Mouse (Mus musculus) limb, embryonic 11.5 days (tissue): Measurements from ENCODE around the gene Trim50. TPM values are rescaled to one million over a fixed set of nuclear protein-coding genes. Genes with fewer than 3 reads are reported as not detected.

Experiments
- microRNA-seq: library from miRNA; unstranded; fragments of <30 nt; microRNA quantifications from one replicate; pipeline ENCODE4, GENCODE M21; 2016
- polyA plus RNA-seq: library from polyadenylated mRNA; unstranded; fragments of >200 nt; fragmentation: Nextera tagmentation; extraction: Ambion mirVana; gene quantifications from 2 replicates; pipeline ENCODE4 v1.2.1, GENCODE M21; 2014

Trim50 gene
- polyA plus RNA-seq, 1 experiment from 2014 or later, result not detected

Small RNA genes lying within 50 kb of the gene (microRNA-seq; reads per million reads assigned to microRNA genes)
- 1.5 reads per million for gene Mir7033

Other genes starting within 250 kb of the Trim50 start
- gene Tbl2, start 203.6 kb upstream of the Trim50 start, polyA plus RNA-seq, result 21.4 and 22.5 TPM in 2 replicates
- gene Bcl7b, start 185.0 kb upstream of the Trim50 start, polyA plus RNA-seq, result 39.5 and 45.6 TPM in 2 replicates
- gene Baz1b, start 166.0 kb upstream of the Trim50 start, polyA plus RNA-seq, result 71.5 and 77.1 TPM in 2 replicates
- gene Fzd9, start 102.1 kb upstream of the Trim50 start, polyA plus RNA-seq, result 3.3 TPM in 2 replicates
- gene Fkbp6, start 3.3 kb upstream of the Trim50 start, polyA plus RNA-seq, result 0.12 and 0.20 TPM in 2 replicates
- gene Nsun5, start 16.7 kb downstream of the Trim50 start, polyA plus RNA-seq, result 31.5 and 36.1 TPM in 2 replicates
- gene Pom121, start 41.3 kb downstream of the Trim50 start, polyA plus RNA-seq, result 21.4 and 21.8 TPM in 2 replicates
- 35.2 and 39.4 TPM in 2 replicates for gene Hip1, start 191.8 kb downstream of the Trim50 start, polyA plus RNA-seq
- gene Ccl26, start 210.3 kb downstream of the Trim50 start, polyA plus RNA-seq, result not detected in 2 replicates
- gene Ccl24, start 219.8 kb downstream of the Trim50 start, polyA plus RNA-seq, result 0.37 and 1.3 TPM in 2 replicates